ENCODE assay signal across 26 mouse cellular contexts in the genomic region with DNA sequence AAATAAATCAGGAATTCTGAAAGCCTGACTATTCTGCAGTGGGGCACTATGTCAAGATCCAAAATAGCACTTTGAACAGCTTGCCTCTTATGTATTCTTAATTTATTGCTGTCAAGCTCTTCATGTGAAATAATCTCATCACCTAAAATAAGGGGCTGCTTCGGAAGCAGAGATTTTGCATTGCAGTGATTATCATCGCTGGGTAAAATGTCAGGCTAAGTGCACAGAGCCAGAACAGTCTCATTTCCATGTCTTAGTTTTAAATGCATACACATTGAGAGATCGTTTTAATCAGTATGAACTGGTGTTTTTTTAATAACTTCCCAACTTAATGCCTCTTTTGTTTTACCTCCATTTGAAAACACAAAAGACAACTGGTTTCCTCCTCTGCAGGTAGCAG.
"Had no signal": no experiment of that assay in that cellular context is flagged by ENCODE, and none has a peak within 500 bp of the region (broad histone marks: within the 10 kb centered on the region; RNA-seq: fewer than 3 reads in every experiment).

No protein-coding gene starts in this region.

- H3K27me3 ChIP-seq: heart, embryonic 13.5 days; heart, embryonic 15.5 days; hindbrain, embryonic 13.5 days; hindbrain, embryonic 15.5 days; kidney, embryonic 15.5 days; limb, embryonic 12.5 days; liver, embryonic 13.5 days; liver, embryonic 15.5 days had no signal

- H3K4me3 ChIP-seq: heart, adult 2 months; heart, embryonic 13.5 days; heart, embryonic 15.5 days; hindbrain, embryonic 13.5 days; hindbrain, embryonic 15.5 days; kidney, embryonic 15.5 days; left cerebral cortex, adult 2 months; limb, embryonic 10.5 days; limb, embryonic 12.5 days; liver, embryonic 13.5 days; liver, embryonic 15.5 days had no signal

- DNase-seq: gastrocnemius, postnatal 14 days; heart, adult 2 months; heart, postnatal 14 days; heart, postnatal 36 days; kidney, adult 11 months; kidney, adult 2 months; kidney, adult 9 months; kidney, postnatal 14 days; kidney, postnatal 36 days; liver; liver, embryonic 13.5 days; liver, postnatal 0 days had no signal

- H3K9ac ChIP-seq: heart, embryonic 13.5 days; heart, embryonic 15.5 days; hindbrain, embryonic 13.5 days; hindbrain, embryonic 15.5 days; kidney, embryonic 15.5 days; limb, embryonic 12.5 days; liver, embryonic 13.5 days; liver, embryonic 15.5 days; liver, postnatal 0 days had no signal

- H3K36me3 ChIP-seq: heart, embryonic 13.5 days; heart, embryonic 15.5 days; hindbrain, embryonic 13.5 days; hindbrain, embryonic 15.5 days; kidney, embryonic 15.5 days; limb, embryonic 10.5 days; limb, embryonic 12.5 days; liver, embryonic 13.5 days; liver, embryonic 15.5 days had no signal

- ATAC-seq: hindbrain, postnatal 0 days; intestine, embryonic 16.5 days; liver, postnatal 0 days had no signal

- H3K4me1 ChIP-seq: heart, embryonic 13.5 days; heart, embryonic 15.5 days; hindbrain, embryonic 13.5 days; hindbrain, embryonic 15.5 days; kidney, embryonic 15.5 days; limb, embryonic 10.5 days; limb, embryonic 12.5 days; liver, embryonic 13.5 days; liver, embryonic 15.5 days had no signal

- H3K9me3 ChIP-seq: heart, embryonic 13.5 days; heart, embryonic 15.5 days; hindbrain, embryonic 13.5 days; hindbrain, embryonic 15.5 days; kidney, embryonic 15.5 days; limb, embryonic 10.5 days; limb, embryonic 12.5 days; liver, embryonic 13.5 days; liver, embryonic 15.5 days had no signal

- H3K27ac ChIP-seq: heart, adult 2 months; heart, embryonic 13.5 days; heart, embryonic 15.5 days; hindbrain, embryonic 13.5 days; hindbrain, embryonic 15.5 days; hindbrain, postnatal 0 days; kidney, embryonic 15.5 days; kidney, postnatal 0 days; left cerebral cortex, adult 2 months; limb, embryonic 10.5 days; limb, embryonic 12.5 days; liver, embryonic 13.5 days; liver, embryonic 15.5 days had no signal

- H3K4me2 ChIP-seq: heart, embryonic 11.5 days; heart, embryonic 13.5 days; heart, embryonic 15.5 days; hindbrain, embryonic 13.5 days; hindbrain, embryonic 15.5 days; kidney, embryonic 15.5 days; limb, embryonic 12.5 days; liver, embryonic 11.5 days; liver, embryonic 13.5 days; liver, embryonic 15.5 days had no signal
